Mouse (Mus musculus) forebrain, embryonic 12.5 days (tissue): ENCODE measurements at regions not wholly inside any gene's neighbourhood (a gene's known extent, or its start where the extent isn't known, plus 50 kb on each side); places are given as distances from the start of the nearest gene placed in this dataset.
A peak's percentile ranks its signal among the peaks of the same experiment; 100 is the strongest.
"Not testable (repeated sequence)": the region's sequence is repeated elsewhere in the genome, so short reads cannot be mapped to it uniquely, and the experiment has no call there.

Experiments
- ATAC-seq: fragments of 200-750 bp; cut with Nextera tagmentation; 2 replicates; pipeline ENCODE4 v1.8.0; 2017; ENCODE audit warnings: moderate TSS enrichment; ENCODE audit not compliant: low FRiP score
- H3K27ac ChIP-seq: fragments of 300-500 bp; sonication (generic); 2 replicates; pipeline ENCODE4 v1.5.1; 2016; ENCODE audit warnings: mild to moderate bottlenecking
- H3K27me3 ChIP-seq: fragments of 300-500 bp; sonication (generic); 2 replicates; pipeline ENCODE4 v1.6.1; 2016; ENCODE audit warnings: mild to moderate bottlenecking
- H3K36me3 ChIP-seq: fragments of 300-500 bp; sonication (generic); replicated peaks from 2 replicates; pipeline ENCODE4 v1.6.1; 2016; ENCODE audit warnings: mild to moderate bottlenecking
- H3K4me1 ChIP-seq: fragments of 300-500 bp; sonication (generic); 2 replicates; pipeline ENCODE4 v1.6.1; 2016
- H3K4me2 ChIP-seq: fragments of 300-500 bp; sonication (generic); 2 replicates; pipeline ENCODE4 v1.6.1; 2016; ENCODE audit warnings: mild to moderate bottlenecking, moderate library complexity
- H3K4me3 ChIP-seq: fragments of 300-500 bp; sonication (generic); replicated peaks from 2 replicates; pipeline ENCODE4 v1.5.1; 2016; ENCODE audit warnings: mild to moderate bottlenecking
- H3K9ac ChIP-seq: fragments of 300-500 bp; sonication (generic); 2 replicates; pipeline ENCODE4 v1.6.1; 2016; ENCODE audit warnings: mild to moderate bottlenecking
- H3K9me3 ChIP-seq: fragments of 300-500 bp; sonication (generic); 2 replicates; pipeline ENCODE4 v1.6.1; 2016
- WGBS: fragments of 180-500 bp; shearing (Covaris S2); methylation state at CpG from one replicate; pipeline ENCODE4 v1.1.7; 2016; 5-methylcytosine and 5-hydroxymethylcytosine counted together

- Histone ChIP-seq H3K36me3 (no peaks in the 10 kb centered on the region), H3K9me3 (no peaks in the 10 kb centered on the region), H3K9ac (no peak overlapping the region), H3K4me2 (no peak overlapping the region), H3K4me1 (no peaks in the 10 kb centered on the region), H3K4me3 (no peak overlapping the region), H3K27me3 (no peaks in the 10 kb centered on the region), H3K27ac (no peak overlapping the region)
- ATAC-seq: no peak
- WGBS: 83% methylated on average over 5 of the region's 5 CpGs
Measured at GRCm38 (mm10) chr2:179131004-179131403, 311.2 kb upstream of the Cdh4 start.

DNA sequence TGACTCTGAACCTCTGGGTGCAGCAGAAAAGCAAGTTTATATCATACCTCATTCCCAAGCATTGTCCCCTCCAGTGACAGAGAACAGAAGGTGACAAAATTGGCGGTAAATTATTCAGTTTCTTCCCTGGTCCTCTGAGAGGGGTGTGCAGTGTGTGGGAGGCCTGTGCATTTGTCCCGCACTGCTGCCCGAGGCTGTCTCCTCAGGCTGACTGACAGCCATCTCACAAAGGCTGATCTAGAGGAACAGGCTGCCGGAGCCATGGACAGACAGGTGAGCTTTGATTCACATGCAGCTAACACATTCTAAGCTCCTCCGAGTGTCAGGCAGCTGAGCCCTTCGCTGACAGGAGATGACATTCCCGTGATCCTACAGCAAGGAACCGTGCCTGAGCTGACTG is 299.9 kb upstream of the Cdh4 start:
- Histone ChIP-seq H3K27me3 (no peaks in the 10 kb centered on the region), H3K4me3 (no peak overlapping the region), H3K4me2 (no peak overlapping the region), H3K9me3 (no peaks in the 10 kb centered on the region), H3K9ac (no peak overlapping the region), H3K4me1 (peaks cover 2% of the 10 kb centered on the region), H3K27ac (no peak overlapping the region), H3K36me3 (no peaks in the 10 kb centered on the region)
- no peak for ATAC-seq
- 66% methylated on average over 8 of the region's 8 CpGs for WGBS

DNA sequence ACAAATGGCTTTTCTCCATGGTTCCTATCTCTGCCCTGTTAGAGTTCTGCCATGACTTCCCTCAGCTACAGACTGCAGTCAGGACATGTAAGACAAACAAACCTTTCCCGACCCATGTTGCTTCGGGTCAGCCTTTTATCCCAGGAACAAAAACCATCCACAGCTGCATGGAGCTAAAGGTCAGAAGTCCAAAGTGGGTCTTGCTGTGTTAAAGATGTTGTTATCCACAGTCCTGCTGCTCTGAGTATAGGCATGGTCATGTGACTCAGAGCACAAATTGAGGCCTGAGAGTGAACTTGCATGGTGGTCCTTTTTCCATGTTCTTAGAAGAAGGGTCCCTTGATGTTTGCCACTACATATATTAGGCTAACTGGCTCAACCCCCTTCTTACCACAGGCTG is 296.5 kb upstream of the Cdh4 start:
- H3K9ac ChIP-seq: no peak overlapping the region
- H3K4me1 ChIP-seq: peaks cover 2% of the 10 kb centered on the region
- WGBS: 61% methylated on average over 2 of the region's 2 CpGs
- ATAC-seq: no peak
- no peaks in the 10 kb centered on the region for H3K36me3 ChIP-seq
- H3K9me3 ChIP-seq: no peaks in the 10 kb centered on the region
- H3K4me3 ChIP-seq: no peak overlapping the region
- H3K27me3 ChIP-seq: no peaks in the 10 kb centered on the region
- no peak overlapping the region for H3K4me2 ChIP-seq
- H3K27ac ChIP-seq: no peak overlapping the region

DNA sequence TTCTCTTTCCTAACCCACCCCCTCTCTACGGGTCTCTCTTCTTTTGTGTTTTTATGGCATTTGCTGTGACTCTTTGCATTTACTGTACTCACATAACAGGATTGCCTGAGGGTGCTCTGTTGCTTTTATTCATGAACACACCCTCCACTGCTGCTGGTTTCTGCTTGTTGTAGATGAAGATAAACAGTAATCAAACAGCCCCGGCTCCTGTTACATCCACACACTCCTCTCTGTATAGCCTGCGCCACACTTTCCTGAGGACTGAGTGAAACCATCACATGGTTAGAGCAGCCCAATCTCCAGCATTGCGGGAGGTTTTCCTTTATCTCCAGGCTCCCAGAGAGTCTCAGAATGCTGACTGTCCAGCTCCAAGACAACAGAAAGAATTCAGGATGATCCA is 296.0 kb upstream of the Cdh4 start:
- WGBS: 74% methylated on average over 4 of the region's 4 CpGs
- H3K27me3 ChIP-seq: no peaks in the 10 kb centered on the region
- H3K4me1 ChIP-seq: peaks cover 2% of the 10 kb centered on the region
- no peak overlapping the region for H3K9ac ChIP-seq
- no peaks in the 10 kb centered on the region for H3K36me3 ChIP-seq
- H3K4me3 ChIP-seq: no peak overlapping the region
- no peak for ATAC-seq
- no peaks in the 10 kb centered on the region for H3K9me3 ChIP-seq
- H3K27ac ChIP-seq: no peak overlapping the region
- H3K4me2 ChIP-seq: no peak overlapping the region

DNA sequence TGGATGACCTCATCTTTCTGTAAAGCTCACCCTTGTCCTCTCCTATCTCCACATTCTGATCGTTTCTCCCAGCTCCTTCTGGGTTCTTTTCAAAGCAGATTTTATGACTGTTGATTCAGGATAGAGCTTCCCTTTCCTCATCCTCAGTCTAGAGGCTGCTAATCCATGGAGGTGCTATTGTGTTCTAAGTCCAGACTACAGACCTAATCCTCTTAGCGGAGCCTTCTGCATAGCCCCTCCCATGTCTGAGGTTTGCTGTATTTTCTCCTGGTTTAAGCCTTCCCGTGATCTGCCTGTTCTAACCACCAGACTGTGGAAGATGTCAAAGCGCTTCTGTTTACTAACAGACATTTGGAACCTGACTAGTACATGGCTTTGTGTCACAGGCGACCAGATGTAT is 294.0 kb upstream of the Cdh4 start:
- H3K9ac ChIP-seq: no peak overlapping the region

GRCm38 (mm10) chr2:179148667-179149066 is 293.6 kb upstream of the Cdh4 start:
- Histone ChIP-seq H3K4me1 (no peaks in the 10 kb centered on the region; the same call in 1 of the 2 replicates), H3K9me3 (no peaks in the 10 kb centered on the region), H3K4me2 (no peak overlapping the region), H3K27me3 (no peaks in the 10 kb centered on the region), H3K36me3 (no peaks in the 10 kb centered on the region), H3K9ac (no peak overlapping the region), H3K4me3 (no peak overlapping the region), H3K27ac (no peak overlapping the region)
- 66% methylated on average over 4 of the region's 4 CpGs for WGBS
- ATAC-seq: no peak

More for the DNA sequence above, 294.0 kb upstream of the Cdh4 start:
- Histone ChIP-seq H3K4me2 (no peak overlapping the region), H3K36me3 (no peaks in the 10 kb centered on the region), H3K4me3 (no peak overlapping the region), H3K9me3 (no peaks in the 10 kb centered on the region), H3K27me3 (no peaks in the 10 kb centered on the region), H3K4me1 (no peaks in the 10 kb centered on the region; the same call in 1 of the 2 replicates), H3K27ac (no peak overlapping the region)
- ATAC-seq: no peak
- 37% methylated on average over 5 of the region's 5 CpGs for WGBS

DNA sequence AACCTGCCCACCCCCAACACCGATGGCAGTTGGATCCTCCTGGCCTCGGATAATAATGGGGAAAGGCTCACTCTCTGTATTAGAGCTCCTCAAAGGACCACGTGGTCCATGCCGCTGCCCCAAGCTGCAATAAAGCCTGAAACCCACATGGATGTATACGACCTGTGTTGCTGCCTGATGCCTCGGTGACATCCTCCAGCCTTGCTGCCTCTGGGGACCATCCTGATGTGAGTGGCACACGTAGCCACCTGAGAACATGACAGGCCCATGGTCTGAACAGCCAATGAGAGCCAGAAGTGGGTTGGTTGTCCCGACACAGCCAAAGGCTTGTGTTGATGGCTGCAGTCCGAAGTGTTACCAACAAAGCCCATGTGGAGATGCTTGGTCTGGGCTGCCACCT is 283.4 kb upstream of the Cdh4 start:
- no peak overlapping the region for H3K27ac ChIP-seq
- no peak overlapping the region for H3K4me2 ChIP-seq
- no peaks in the 10 kb centered on the region for H3K9me3 ChIP-seq
- H3K4me3 ChIP-seq: no peak overlapping the region
- peaks cover 6% of the 10 kb centered on the region for H3K4me1 ChIP-seq
- 89% methylated on average over 9 of the region's 9 CpGs for WGBS
- no peak overlapping the region for H3K9ac ChIP-seq
- no peaks in the 10 kb centered on the region for H3K27me3 ChIP-seq
- no peaks in the 10 kb centered on the region for H3K36me3 ChIP-seq
- ATAC-seq: no peak

GRCm38 (mm10) chr2:179163116-179163515 is 279.1 kb upstream of the Cdh4 start:
- H3K4me2 ChIP-seq: no peak overlapping the region
- no peak overlapping the region for H3K27ac ChIP-seq
- H3K9ac ChIP-seq: no peak overlapping the region
- H3K36me3 ChIP-seq: no peaks in the 10 kb centered on the region
- ATAC-seq: no peak
- WGBS: 92% methylated on average over 5 of the region's 5 CpGs
- H3K9me3 ChIP-seq: no peaks in the 10 kb centered on the region
- no peaks in the 10 kb centered on the region for H3K27me3 ChIP-seq
- no peak overlapping the region for H3K4me3 ChIP-seq
- H3K4me1 ChIP-seq: peaks cover under 1% of the 10 kb centered on the region

- H3K4me3 ChIP-seq: no peak overlapping the region
- no peaks in the 10 kb centered on the region for H3K36me3 ChIP-seq
- H3K4me1 ChIP-seq: no peaks in the 10 kb centered on the region
- H3K27ac ChIP-seq: no peak overlapping the region
- WGBS: 72% methylated on average over 6 of the region's 6 CpGs
- H3K27me3 ChIP-seq: no peaks in the 10 kb centered on the region
- H3K9me3 ChIP-seq: no peaks in the 10 kb centered on the region
- no peak overlapping the region for H3K9ac ChIP-seq
- no peak overlapping the region for H3K4me2 ChIP-seq
- ATAC-seq: no peak
Measured at GRCm38 (mm10) chr2:179170157-179170556, 272.1 kb upstream of the Cdh4 start.

GRCm38 (mm10) chr2:179170608-179171007 is 271.6 kb upstream of the Cdh4 start:
- H3K27ac ChIP-seq: no peak overlapping the region
- no peaks in the 10 kb centered on the region for H3K27me3 ChIP-seq
- H3K4me2 ChIP-seq: no peak overlapping the region
- no peaks in the 10 kb centered on the region for H3K36me3 ChIP-seq
- H3K4me1 ChIP-seq: no peaks in the 10 kb centered on the region
- 70% methylated on average over 3 of the region's 3 CpGs for WGBS
- no peak overlapping the region for H3K9ac ChIP-seq
- H3K4me3 ChIP-seq: no peak overlapping the region
- no peak for ATAC-seq
- no peaks in the 10 kb centered on the region for H3K9me3 ChIP-seq

- 3% methylated on average over 35 of the region's 35 CpGs for WGBS
Measured at GRCm38 (mm10) chr2:179176835-179177530, 265.2 kb upstream of the Cdh4 start.

DNA sequence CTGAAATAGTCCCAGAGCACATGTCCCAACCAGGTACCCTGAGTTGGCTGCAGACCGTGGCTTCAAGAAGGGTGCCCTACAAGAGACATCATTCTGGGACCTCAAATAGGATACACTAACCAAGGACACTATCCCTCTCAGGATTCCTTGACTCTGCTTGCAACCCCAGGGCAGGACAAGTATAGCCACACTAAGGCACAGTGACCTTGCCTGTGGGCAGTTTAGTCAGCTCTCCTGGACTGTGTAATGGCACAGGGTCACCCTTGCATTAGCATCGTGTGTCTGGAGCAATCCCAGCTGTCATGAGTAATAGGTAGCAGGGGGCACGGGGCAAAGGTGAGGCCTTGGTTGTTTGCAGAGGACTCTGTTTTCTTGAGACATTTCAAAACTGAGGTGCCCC is 260.9 kb upstream of the Cdh4 start:
- no peak overlapping the region for H3K4me3 ChIP-seq
- no peak overlapping the region for H3K9ac ChIP-seq
- H3K4me2 ChIP-seq: no peak overlapping the region
- no peak overlapping the region for H3K27ac ChIP-seq
- no peaks in the 10 kb centered on the region for H3K4me1 ChIP-seq
- peaks cover 11% of the 10 kb centered on the region for H3K27me3 ChIP-seq
- no peaks in the 10 kb centered on the region for H3K36me3 ChIP-seq
- WGBS: 81% methylated on average over 3 of the region's 3 CpGs
- no peaks in the 10 kb centered on the region for H3K9me3 ChIP-seq
- ATAC-seq: no peak

More at GRCm38 (mm10) chr2:179176835-179177530, 265.2 kb upstream of the Cdh4 start:
- not testable (repeated sequence) for H3K36me3 ChIP-seq, H3K4me1 ChIP-seq, H3K9ac ChIP-seq, H3K27ac ChIP-seq, H3K9me3 ChIP-seq
- H3K4me2 ChIP-seq: peak overlapping the region; percentile 42
- peak overlapping the region; percentile 20 for H3K4me3 ChIP-seq
- ATAC-seq: peak; percentile 69; the same call in 1 of the 2 replicates
- peaks cover 12% of the 10 kb centered on the region for H3K27me3 ChIP-seq

DNA sequence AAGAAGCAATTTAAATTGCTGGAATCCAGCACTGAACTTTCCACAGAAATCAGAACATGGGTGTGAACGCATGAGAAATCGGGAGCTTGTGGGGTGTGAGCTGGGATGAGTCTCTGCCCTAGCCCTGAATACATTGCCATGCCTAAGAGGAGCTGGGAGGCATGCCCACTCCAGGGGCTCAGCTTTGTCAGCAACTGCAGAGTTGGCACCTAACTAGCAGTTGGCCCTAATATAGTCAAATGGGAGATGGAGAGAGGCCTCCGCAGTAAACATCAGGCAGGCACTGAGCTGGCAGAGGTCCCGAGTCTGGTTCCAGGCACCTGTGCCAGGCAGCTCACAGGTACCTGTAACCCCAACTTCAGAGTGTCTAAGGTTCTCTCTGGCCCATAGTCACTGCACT is 260.1 kb upstream of the Cdh4 start:
- Histone ChIP-seq H3K4me1 (no peaks in the 10 kb centered on the region), H3K4me3 (no peak overlapping the region), H3K27ac (no peak overlapping the region), H3K9ac (no peak overlapping the region), H3K4me2 (no peak overlapping the region), H3K36me3 (no peaks in the 10 kb centered on the region), H3K9me3 (no peaks in the 10 kb centered on the region), H3K27me3 (peaks cover 5% of the 10 kb centered on the region; the same call in 1 of the 2 replicates)
- 90% methylated on average over 4 of the region's 4 CpGs for WGBS
- ATAC-seq: no peak
